Mouse (Mus musculus) kidney, embryonic 14.5 days (tissue): Measurements from ENCODE around the gene Abhd11. TPM values are rescaled to one million over a fixed set of nuclear protein-coding genes. Genes with fewer than 3 reads are reported as not detected.
A peak's percentile ranks its signal among the peaks of the same experiment; 100 is the strongest.

Experiments used
- ATAC-seq: fragments of 200-750 bp; cut with Nextera tagmentation; 2 replicates; pipeline ENCODE4 v1.8.0; 2017; ENCODE audit warnings: moderate number of reproducible peaks, mild to moderate bottlenecking, moderate TSS enrichment, moderate library complexity; ENCODE audit not compliant: low FRiP score, low TSS enrichment
- H3K27ac ChIP-seq: fragments of 300-500 bp; sonication (generic); 2 replicates; pipeline ENCODE4 v1.5.1; 2014; ENCODE audit warnings: low read depth, mild to moderate bottlenecking, low read length, moderate library complexity, mixed read lengths
- H3K27me3 ChIP-seq: fragments of 300-500 bp; sonication (generic); 2 replicates; pipeline ENCODE4 v1.6.1; 2014; ENCODE audit warnings: mild to moderate bottlenecking, low read length; ENCODE audit not compliant: control insufficient read depth, insufficient read depth
- H3K36me3 ChIP-seq: fragments of 300-500 bp; sonication (generic); 2 replicates; pipeline ENCODE4 v1.6.1; 2014; ENCODE audit warnings: low read length, mixed read lengths; ENCODE audit not compliant: control insufficient read depth, insufficient read depth
- H3K4me1 ChIP-seq: fragments of 300-500 bp; sonication (generic); 2 replicates; pipeline ENCODE4 v1.6.1; 2014; ENCODE audit warnings: low read length, mixed read lengths; ENCODE audit not compliant: control insufficient read depth, insufficient read depth
- H3K4me2 ChIP-seq: fragments of 300-500 bp; sonication (generic); replicated peaks from 2 replicates; pipeline ENCODE4 v1.6.1; 2014; ENCODE audit warnings: low read depth, mild to moderate bottlenecking, low read length
- H3K4me3 ChIP-seq: fragments of 300-500 bp; sonication (generic); 2 replicates; pipeline ENCODE4 v1.5.1; 2014; ENCODE audit warnings: mild to moderate bottlenecking, low read length
- H3K9ac ChIP-seq: fragments of 300-500 bp; sonication (generic); 2 replicates; pipeline ENCODE4 v1.6.1; 2014; ENCODE audit warnings: low read depth, mild to moderate bottlenecking, low read length, moderate library complexity
- H3K9me3 ChIP-seq: fragments of 300-500 bp; sonication (generic); 2 replicates; pipeline ENCODE4 v1.6.1; 2016; ENCODE audit warnings: low read length; ENCODE audit not compliant: control insufficient read depth
- WGBS: fragments of 180-500 bp; shearing (Covaris S2); extraction: QIAGEN DNeasy Blood & Tissue Kit; methylation state at CpG from one replicate; pipeline ENCODE4 v1.1.7; 2014; 5-methylcytosine and 5-hydroxymethylcytosine counted together
- polyA plus RNA-seq: library from polyadenylated mRNA; unstranded; fragments of >200 nt; fragmentation: Nextera tagmentation; extraction: Ambion mirVana; gene quantifications from 2 replicates; pipeline ENCODE4 v1.2.1, GENCODE M21; 2014

Gene Abhd11
- polyA plus RNA-seq, 1 experiment from 2014 or later, result 73.5 TPM

DNA sequence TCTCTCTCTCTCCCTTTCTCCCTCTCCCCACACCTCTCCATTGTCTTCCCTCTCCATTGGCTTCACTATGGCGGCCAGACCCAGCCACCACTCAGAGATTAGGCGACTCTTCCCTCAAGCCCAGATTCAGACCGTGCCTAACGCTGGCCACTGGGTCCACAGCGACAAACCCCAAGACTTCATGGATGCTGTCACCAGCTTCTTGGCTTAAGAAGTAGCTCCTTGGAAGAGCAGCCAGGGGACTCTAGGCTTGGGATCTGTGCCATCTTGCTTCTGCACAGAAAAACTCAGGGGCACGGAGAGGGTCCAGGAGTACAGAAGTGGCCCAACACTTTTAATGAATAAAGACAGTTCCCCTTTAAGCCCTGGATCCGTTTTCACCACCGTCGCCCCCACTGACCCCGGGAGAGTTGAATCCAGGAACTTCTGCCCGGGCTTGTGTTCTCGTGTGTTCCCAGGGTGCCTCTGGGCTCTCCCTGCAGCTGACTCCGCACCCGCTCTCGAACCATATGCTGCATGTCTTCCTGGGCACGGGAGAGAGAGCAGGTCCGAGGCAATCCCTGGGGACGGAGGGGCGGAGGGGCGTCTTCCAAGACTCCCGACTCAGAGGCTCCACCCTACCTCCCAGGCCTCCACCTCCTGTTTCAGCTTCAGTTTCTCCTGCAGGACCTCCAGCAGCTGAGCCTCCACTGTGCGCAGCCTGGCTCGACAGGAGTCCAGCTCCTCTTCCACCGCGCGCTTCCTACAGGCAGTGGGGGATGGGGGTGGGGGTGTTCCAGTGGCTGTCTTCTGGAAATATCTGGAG is 3.1 kb downstream of the Abhd11 start:
- 18% methylated on average over 26 of the region's 26 CpGs for WGBS
- peak overlapping the region; percentile 67 for H3K27ac ChIP-seq
- H3K9ac ChIP-seq, result peak overlapping the region; percentile 44; the same call in 1 of the 2 replicates

DNA sequence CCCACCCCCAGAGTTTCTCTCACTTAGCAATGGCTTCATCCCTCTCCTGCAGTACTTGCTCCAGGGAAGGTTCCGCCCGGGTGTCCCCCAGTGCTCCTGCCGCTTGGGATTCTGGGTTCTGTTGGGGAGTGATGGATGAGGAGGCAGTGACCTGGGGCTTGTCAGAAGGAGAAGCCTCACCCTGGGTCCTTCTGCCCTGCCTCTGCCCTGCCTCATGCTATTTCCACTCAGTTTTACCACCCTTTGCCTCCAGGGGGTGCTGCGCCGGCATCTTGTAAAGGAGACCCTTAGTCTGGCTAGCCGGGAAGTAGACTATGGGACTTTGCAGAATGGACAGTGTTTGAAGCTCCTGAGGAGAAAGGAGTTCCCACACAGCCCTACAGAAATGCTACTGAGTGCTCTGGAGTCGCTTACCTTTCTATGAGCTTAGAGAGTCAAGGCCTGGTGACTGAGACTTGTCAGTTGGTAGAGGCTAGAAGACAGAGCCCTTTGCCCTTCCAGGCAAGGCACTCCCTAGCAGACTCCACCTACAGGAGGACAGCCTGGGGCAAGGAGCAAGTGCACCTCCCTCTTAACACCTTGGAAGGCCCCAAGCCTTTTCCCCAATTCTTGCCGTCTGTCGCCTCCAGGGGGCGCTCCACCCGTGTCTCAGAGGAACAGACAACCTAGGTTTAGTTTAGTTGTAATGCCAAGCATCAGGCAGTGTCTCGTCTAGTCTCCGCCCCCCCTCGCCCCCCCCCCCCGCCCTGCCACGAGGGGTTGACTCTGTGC is 3.9 kb downstream of the Abhd11 start:
- WGBS, result 6% methylated on average over 16 of the region's 16 CpGs
- H3K9ac ChIP-seq, result peak overlapping the region; percentile 44; the same call in 1 of the 2 replicates
- H3K27me3 ChIP-seq, result no peaks in the 10 kb centered on the region
- H3K4me2 ChIP-seq, result peak overlapping the region; percentile 46
- H3K4me1 ChIP-seq, result peaks cover 24% of the 10 kb centered on the region
- peak overlapping the region; percentile 67; the same call in 1 of the 2 replicates for H3K27ac ChIP-seq
- peak overlapping the region; percentile 31 for H3K4me3 ChIP-seq
- no peaks in the 10 kb centered on the region for H3K36me3 ChIP-seq
- no peak for ATAC-seq
- H3K9me3 ChIP-seq, result no peaks in the 10 kb centered on the region

More for the DNA sequence above, 3.1 kb downstream of the Abhd11 start:
- peak overlapping the region; percentile 31 for H3K4me3 ChIP-seq
- no peaks in the 10 kb centered on the region for H3K36me3 ChIP-seq
- ATAC-seq, result no peak
- H3K4me1 ChIP-seq, result peaks cover 24% of the 10 kb centered on the region
- no peaks in the 10 kb centered on the region for H3K9me3 ChIP-seq
- peak overlapping the region; percentile 46 for H3K4me2 ChIP-seq
- H3K27me3 ChIP-seq, result no peaks in the 10 kb centered on the region

DNA sequence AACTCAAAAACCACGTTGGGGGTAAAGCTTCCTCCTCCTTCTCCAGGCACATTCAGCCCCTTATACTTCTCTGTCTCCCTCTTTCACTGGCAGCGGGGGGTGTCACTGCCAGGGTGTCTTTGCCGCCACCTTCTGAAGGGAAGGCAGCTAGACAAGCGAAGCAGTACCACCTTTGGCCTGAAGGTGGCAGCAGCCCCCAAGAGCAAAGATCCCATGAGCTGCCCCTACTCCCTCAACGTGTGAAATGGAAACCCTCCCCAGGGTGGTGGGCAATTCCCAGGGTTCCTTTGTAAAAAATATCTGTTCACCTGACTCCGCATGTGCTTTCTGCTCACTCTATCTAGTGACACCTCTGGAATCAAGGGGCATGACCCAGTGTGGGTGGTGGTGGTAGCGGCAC is 6.5 kb downstream of the Abhd11 start:
- Histone ChIP-seq H3K4me2 (no peak overlapping the region), H3K36me3 (no peaks in the 10 kb centered on the region), H3K9me3 (no peaks in the 10 kb centered on the region), H3K4me3 (no peak overlapping the region), H3K27me3 (no peaks in the 10 kb centered on the region), H3K9ac (no peak overlapping the region), H3K27ac (no peak overlapping the region), H3K4me1 (peaks cover 20% of the 10 kb centered on the region)
- no peak for ATAC-seq
- WGBS, result 12% methylated on average over 7 of the region's 7 CpGs

DNA sequence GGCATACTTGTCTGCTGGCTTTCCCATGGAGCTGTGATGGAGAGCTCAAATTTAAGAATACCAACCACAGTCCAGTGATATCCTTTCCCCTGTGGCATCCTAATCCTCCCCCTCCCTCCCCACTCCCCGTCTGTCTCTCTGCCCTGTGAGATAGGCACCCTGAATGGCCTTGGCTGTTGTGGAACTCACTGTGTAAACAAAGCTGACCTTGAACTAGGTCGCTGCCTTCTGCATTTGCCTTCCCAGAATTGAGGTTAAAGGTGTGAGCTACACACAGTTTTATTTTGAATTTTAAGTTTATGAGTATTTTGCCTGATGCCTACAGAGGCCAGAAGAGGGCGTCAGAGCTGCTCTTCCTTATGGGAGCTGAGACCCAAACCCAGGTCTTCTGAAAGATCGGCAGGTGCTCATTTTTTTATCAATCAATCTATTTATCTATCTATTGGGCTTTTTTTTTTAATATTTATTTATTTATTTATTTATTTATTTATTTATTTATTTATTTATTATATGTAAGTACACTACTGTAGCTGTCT is 7.3 kb downstream of the Abhd11 start:
- no peak overlapping the region for H3K9ac ChIP-seq
- no peak overlapping the region for H3K27ac ChIP-seq
- H3K9me3 ChIP-seq, result no peaks in the 10 kb centered on the region
- H3K4me2 ChIP-seq, result no peak overlapping the region
- peaks cover 16% of the 10 kb centered on the region for H3K4me1 ChIP-seq
- no peaks in the 10 kb centered on the region for H3K27me3 ChIP-seq
- H3K4me3 ChIP-seq, result no peak overlapping the region
- no peaks in the 10 kb centered on the region for H3K36me3 ChIP-seq
- no peak for ATAC-seq
- WGBS, result 44% methylated on average over 4 of the region's 4 CpGs

DNA sequence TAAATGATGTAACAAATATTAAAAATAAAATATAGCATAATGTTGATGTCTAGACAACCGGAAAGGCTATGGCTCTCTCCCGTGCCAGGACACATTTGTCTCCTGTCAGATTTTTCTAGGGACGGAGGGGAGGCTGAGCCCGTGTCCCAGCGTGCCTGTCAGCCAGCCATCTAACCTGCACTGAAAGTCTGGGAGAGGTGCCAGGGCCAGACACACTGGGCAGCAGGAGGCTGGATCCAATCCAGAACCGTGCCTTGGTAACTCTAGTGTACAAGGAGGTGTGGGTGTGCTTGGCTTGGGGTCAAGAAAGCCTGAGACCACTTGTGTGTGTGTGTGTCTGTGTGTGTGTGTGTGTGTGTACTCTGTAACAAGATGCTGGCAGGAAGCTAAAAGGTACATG is 12.9 kb downstream of the Abhd11 start:
- H3K27me3 ChIP-seq, result no peaks in the 10 kb centered on the region
- H3K27ac ChIP-seq, result no peak overlapping the region
- H3K4me3 ChIP-seq, result no peak overlapping the region
- ATAC-seq, result no peak
- no peaks in the 10 kb centered on the region for H3K36me3 ChIP-seq
- H3K4me2 ChIP-seq, result no peak overlapping the region
- peaks cover 42% of the 10 kb centered on the region for H3K4me1 ChIP-seq
- 42% methylated on average over 6 of the region's 6 CpGs for WGBS
- no peak overlapping the region for H3K9ac ChIP-seq
- H3K9me3 ChIP-seq, result no peaks in the 10 kb centered on the region

DNA sequence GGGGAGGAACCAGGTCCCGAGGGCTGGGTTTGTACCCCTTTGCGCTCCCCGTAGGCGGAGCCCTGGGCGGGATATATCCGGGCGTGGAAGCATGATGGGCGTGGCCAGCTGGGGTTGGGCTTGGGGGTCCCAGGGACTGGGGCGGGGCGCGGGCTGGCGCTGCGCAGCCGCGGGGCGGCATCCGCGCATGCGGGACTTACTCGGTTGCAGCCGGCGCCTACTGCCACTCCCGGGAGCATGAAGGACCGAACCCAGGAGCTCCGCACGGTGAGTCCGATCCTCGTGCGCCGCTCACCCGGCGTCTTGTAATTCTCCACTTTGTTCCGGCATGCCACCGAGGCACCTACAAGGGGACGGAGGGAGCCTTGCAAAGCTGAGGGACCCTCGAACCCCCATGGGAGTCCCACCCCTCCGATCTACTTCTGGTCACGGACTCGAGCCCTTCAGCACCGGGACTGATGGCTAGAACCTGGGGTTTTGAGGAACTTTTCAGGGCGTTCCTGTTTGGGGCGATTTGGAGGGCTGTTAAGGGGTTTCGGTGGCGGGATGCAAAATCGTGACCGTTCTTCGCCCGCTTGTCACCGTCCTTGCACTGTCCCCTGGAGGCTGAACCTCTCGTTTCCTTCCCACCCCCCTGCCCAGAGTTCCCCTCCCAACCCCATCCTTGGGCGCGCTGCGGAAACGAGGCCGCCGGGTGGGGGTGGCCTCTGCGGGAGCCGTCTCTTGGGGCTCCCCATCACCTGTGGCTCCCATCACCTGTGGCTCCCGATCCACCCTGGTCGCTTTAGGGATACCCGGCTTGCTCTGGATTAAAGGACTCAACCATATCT is 14.6 kb downstream of the Abhd11 start, which contains the start of gene Stx1a:
TSS of gene Stx1a (plus strand) at position 139 of the 830 bp plus-strand sequence.
- peak within 1 kb of the TSS; percentile 82 for H3K9ac ChIP-seq
- no peaks in the 10 kb centered on the region for H3K36me3 ChIP-seq
- no peaks in the 10 kb centered on the region for H3K27me3 ChIP-seq
- peak within 1 kb of the TSS; percentile 24; the same call in 1 of the 2 replicates for H3K27ac ChIP-seq
- peaks cover 45% of the 10 kb centered on the region for H3K4me1 ChIP-seq
- H3K4me3 ChIP-seq, result peak within 1 kb of the TSS; percentile 76
- H3K4me2 ChIP-seq, result peak within 1 kb of the TSS; percentile 96
- no peaks in the 10 kb centered on the region for H3K9me3 ChIP-seq
- peak; percentile 92 for ATAC-seq
- under 1% methylated on average over 61 of the region's 61 CpGs for WGBS

DNA sequence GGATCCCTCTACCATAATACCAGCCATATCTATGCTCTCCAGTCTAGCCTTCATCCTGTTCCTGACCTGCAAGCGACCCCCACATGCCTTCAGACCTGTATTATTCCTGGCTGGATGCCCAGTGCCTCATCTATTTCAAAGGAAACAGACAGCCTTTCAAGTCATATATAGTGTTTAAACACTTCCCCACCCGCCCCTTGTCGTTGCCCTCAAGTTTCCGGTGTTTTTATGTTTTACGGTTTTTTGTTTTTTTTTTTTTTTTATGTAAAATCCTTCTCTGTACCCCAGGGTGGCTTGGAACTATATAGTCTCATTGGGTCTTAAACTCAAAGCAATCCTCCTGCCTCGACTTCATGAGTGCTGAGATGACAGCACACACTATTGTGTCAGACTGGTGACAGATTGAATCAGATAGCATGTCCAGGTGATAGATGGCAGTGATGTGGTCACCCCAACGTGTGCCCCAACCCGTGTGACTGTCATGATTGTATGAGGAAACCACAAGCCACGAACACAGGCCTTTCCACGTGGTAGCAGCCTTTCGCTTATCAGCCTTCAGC is 15.8 kb downstream of the Abhd11 start:
- H3K9ac ChIP-seq, result 0 out of 2 replicates have a peak overlapping the region, but pooled peaks have one; percentile 82
- H3K4me3 ChIP-seq, result peak overlapping the region; percentile 76
- no peaks in the 10 kb centered on the region for H3K9me3 ChIP-seq
- peak overlapping the region; percentile 96 for H3K4me2 ChIP-seq
- 22% methylated on average over 11 of the region's 11 CpGs for WGBS
- ATAC-seq, result no peak
- H3K27ac ChIP-seq, result no peak overlapping the region
- no peaks in the 10 kb centered on the region for H3K36me3 ChIP-seq
- peaks cover 53% of the 10 kb centered on the region for H3K4me1 ChIP-seq
- H3K27me3 ChIP-seq, result no peaks in the 10 kb centered on the region

DNA sequence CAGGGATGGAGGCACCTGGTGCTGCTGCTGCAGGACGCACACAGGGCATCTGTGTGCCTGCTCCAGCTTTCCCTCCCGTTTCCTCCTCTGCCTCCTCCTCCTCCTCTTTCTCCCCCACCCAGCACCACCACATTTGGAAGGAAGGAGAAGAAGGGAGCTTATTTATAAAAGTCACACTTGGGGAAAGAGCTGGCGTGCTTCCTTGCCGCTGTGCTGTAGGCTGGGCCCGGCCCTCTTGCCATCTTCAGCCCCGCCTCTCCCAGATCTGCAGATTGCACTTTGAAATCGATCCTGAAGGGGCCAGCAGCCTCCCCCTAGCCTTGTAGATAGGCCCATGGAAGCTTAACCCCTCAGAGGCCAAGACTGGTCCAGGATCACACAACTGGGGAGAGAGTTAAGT is 16.9 kb downstream of the Abhd11 start:
- peak overlapping the region; percentile 96 for H3K4me2 ChIP-seq
- H3K4me3 ChIP-seq, result peak overlapping the region; percentile 10; the same call in 1 of the 2 replicates
- H3K36me3 ChIP-seq, result no peaks in the 10 kb centered on the region
- ATAC-seq, result no peak
- 6% methylated on average over 7 of the region's 7 CpGs for WGBS
- H3K27ac ChIP-seq, result no peak overlapping the region
- no peaks in the 10 kb centered on the region for H3K9me3 ChIP-seq
- H3K4me1 ChIP-seq, result peaks cover 53% of the 10 kb centered on the region
- H3K9ac ChIP-seq, result peak overlapping the region; percentile 31; the same call in 1 of the 2 replicates
- no peaks in the 10 kb centered on the region for H3K27me3 ChIP-seq
